Mouse (Mus musculus) T-helper 2 cell (primary cell): ENCODE measurements around the gene Atxn2l.
"Not testable (repeated sequence)": the region's sequence is repeated elsewhere in the genome, so short reads cannot be mapped to it uniquely, and the experiment has no call there.

Source experiments
- in situ Hi-C: fragments of 300-600 bp; cut with MboI, MseI; formaldehyde crosslinking; loops from one replicate; pipeline ENCODE4 v1.15.1; 2025; ENCODE audit warnings: high pct_unique_total_duplicates

Gene Atxn2l

DNA sequence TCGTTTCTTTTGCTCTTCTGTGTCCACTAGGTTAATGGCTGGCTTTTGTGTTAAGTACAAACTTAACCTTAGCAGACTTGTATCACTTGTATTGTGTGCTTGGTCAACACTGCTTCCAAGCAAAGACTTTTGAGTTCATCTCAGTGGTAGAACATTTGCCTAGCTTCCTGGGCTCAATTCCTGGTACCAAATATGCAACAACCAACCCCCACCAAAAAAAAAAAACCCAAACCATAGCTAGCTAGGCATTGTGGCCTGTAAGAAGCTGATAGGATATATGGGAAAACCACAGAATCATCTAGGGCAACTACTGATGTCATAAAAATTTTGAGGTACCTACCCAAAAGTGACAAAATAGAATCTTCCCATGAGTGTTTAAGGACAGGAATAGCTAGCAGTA is 12.2 kb downstream of the Atxn2l start:
- in situ Hi-C loops: no loop called here

DNA sequence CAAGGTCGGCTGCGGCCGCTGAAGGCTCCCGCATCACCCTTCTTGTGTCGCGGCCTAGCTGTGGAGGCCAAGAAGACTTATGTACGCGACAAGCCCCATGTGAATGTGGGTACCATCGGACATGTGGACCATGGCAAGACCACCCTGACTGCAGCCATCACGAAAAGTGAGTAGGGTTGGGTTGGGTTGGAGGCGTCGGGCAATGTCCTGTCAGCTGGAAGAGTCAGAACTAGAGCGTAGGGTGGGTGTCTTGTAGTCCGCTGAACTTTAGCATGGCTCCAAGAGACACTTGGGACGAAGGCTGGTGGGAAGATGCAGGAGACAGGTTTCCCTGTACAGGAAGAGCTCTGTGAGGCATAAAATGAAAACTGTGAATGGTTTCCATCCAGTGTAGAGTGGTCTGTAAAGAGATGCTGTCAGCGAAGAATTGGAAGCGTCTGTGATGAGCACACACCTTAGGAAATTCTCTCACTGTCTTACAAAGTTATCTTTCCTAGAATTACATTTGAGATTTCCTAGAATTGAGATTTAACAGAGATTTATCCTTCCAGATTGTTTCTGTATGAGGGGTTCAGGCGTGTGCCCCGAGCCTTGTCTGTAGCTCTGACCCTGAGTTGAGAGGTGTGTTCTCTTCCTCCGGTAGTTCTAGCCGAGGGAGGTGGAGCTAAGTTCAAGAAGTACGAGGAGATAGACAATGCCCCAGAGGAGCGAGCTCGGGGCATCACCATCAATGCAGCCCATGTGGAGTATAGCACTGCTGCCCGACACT is 15.4 kb downstream of the Atxn2l start:
- in situ Hi-C loops: not testable (repeated sequence)

DNA sequence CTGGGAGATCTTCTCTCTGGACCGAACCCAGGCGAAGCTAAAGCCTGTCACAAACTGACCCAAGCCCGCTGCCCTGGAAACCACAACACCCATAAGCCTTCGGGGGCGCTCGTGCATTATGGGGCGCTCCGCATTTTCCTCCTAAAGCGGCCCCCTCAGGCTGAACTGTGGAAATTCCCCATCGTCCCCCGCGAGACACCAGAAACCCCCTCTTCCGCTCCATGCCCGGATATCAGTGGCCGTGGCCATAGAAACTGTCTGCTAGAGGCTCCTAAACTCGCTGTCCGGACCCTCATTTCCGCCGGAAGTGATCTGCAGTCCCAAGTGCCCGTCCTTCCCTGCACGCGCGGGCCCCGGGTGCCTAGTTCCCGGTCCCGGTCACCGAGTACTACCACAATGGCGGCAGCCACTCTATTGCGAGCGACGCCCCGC is 16.2 kb downstream of the Atxn2l start, which contains the start of gene Tufm:
Gene Tufm, plus strand, starts transcription at position 310 of the 432 bp plus-strand sequence.
- in situ Hi-C loops: no loop called here

DNA sequence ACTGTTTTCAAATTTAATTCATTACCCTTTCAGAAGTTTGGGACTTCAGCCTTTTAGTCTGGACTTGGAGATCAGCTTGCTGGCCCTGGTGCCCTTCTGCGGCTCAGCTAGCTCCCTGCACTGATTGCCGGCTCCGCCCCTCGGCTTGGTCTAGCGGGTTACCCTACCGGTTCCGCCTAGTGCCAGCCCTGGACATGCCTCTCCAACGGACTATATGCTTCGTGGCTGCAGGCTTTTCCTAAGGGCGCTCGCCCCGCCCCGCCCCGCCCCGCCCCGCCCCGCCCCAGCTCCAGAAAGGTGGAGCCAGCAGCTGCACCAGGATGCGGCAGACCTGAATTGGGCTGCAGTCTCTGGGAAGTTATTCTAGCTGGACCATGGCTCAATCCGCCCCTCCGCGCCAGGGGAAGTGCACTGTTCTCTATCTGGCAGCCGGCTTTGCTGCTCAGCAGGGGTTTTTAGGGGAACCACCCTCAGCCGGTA is 20.8 kb downstream of the Atxn2l start:
- in situ Hi-C loops: no loop called here

DNA sequence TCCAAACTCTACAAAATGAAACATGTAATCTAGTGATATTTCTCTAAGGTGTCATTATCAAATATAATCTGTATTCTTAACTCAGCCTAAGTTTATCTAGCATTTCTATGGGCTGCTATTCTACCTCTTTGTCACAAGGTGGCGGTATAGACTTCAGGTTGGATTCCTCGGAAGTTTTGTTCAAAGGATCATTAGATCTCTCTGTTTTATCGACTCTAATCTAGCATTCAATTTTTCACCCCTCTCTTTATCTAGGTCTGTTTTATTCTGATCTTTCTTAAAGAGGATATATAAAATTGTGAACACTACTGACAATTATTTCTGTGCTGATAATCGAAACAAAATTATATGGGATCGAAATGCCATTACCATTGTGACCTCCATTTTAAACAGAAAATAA is 21.5 kb downstream of the Atxn2l start:
- in situ Hi-C loops: no loop called here

DNA sequence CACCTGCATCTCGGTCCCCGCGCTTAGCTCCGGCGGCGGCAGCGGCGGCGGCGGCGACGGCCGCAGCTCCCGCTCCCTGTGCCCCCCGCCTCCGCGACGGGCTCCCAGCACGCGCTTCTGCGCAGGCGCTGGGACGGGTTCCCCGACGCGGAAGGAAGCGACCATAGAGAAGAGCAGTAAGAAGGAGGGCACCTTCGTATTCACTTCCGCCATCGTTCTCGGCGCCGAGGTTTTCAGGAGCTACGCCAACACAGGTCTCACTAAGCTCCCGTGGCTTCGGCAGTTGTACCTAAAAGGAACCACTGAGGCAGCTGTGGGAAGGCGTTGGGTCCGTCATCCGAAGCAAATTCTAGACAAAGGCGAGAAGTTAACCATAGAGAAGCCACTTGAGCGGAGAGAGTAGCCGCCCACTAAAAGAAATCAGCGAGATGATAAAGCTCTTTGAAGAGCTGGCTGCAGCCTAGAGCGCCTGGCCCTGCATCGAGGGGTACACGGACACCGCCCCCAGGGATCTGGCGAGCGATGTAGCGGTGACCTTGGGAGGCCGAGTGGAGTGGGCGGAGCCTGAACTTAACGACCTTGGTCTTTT is 28.1 kb downstream of the Atxn2l start, which contains the start of gene Sh2b1:
Gene Sh2b1, minus strand, starts transcription at position 432 of the 589 bp plus-strand sequence.
- in situ Hi-C loops: loop anchor here (5.0 kb wide), 2 partner anchors 52 to 78 kb away; partner anchors contain the start of gene Nfatc2ip

DNA sequence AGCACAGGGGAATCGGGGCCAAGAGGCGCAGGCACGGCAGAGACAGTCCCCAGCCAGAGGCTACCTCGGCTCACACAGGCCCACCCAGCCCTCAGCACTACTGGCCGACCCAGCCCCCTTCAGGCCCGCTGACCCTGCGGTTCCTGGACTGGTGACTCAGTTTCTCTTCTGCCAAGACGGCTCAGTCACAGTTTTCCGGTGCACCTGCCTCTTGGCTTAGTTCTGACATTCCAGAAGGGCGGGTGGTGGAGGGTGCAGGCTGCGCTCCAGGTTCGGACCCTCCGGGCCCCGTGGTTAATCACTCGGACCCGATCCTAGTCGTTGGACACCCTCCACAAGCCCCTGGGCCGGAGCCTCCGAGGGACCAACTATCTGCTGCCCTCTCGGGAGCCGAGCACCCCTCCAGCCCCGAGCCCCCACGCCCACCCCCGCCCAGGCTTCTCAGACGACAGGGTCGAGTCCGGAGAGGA is 28.7 kb downstream of the Atxn2l start:
- in situ Hi-C loops: loop anchor here (5.0 kb wide), 1 partner anchor 77 kb away; the partner anchor contains the start of gene Nfatc2ip

DNA sequence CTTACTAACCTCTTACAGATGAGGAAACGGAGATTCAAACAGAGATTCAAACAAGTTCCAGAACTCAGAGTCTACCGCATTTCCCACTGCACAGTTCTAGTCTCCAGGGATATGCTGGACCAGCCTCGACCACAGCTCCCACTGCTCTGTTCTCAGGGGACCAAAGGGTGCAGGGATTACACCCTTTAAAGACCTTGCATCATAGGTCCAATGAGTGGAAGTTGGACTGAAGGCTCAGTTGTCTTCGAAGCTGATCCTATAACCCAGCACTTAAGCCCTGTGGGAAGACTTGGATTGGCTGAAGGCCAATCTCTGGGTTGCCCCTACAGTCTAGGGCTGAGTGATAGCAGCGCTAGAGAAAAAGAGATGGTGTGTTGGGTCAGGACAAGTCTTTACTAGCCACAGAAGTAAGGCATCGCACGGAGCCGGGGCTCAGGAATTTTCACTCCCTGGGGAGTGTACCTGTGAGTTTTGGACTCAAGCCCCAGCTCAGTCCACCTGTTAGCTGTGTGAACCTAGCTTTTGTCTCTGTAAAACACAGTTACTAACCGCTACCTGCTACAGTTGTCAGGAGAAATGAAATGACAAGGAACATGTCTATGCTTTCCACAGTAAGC is 29.7 kb downstream of the Atxn2l start:
- in situ Hi-C loops: loop anchor here (5.0 kb wide), 1 partner anchor 76 kb away; the partner anchor contains the start of gene Nfatc2ip

DNA sequence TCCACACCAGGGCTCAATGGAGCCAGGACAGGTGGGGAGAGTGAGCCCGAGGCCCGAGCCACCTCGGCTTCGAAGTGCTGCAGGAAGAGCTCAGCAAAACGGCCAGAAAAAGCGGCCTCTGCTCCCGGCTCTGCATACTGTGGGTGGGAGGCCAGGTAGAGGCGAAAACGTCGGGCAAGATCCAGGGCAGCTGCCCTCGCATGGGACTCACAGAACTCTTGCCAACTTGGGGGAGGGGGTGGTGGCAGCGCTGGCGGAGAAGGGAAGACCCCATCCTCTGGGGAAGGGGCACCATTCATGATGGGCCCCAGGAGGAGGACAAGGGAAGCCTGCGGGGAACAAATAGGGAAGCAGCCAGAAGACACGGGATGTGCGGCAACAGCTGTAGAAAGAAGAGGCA is 30.5 kb downstream of the Atxn2l start:
- in situ Hi-C loops: loop anchor here (5.0 kb wide), 1 partner anchor 75 kb away; the partner anchor contains the start of gene Nfatc2ip

DNA sequence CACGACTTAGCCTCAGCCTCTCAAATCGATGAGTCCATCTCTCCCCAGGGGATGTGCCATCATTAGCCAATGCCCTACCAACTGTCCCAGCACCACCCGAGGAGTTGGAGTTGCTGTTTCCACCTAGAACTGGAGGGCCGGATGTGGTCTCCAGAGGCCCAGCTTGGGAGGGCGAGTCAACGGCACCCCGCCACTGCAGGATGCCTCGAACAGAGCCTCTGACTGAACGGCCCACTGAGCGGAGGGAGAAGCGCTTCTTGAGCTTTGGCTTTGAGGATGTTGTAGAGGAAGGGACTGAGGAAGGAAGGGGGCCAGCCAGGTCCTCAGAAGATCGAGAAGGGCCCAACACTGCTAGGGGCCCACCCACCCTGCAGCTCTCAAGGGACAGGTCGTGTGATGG is 30.9 kb downstream of the Atxn2l start:
- in situ Hi-C loops: loop anchor here (5.0 kb wide), 1 partner anchor 75 kb away; the partner anchor contains the start of gene Nfatc2ip

DNA sequence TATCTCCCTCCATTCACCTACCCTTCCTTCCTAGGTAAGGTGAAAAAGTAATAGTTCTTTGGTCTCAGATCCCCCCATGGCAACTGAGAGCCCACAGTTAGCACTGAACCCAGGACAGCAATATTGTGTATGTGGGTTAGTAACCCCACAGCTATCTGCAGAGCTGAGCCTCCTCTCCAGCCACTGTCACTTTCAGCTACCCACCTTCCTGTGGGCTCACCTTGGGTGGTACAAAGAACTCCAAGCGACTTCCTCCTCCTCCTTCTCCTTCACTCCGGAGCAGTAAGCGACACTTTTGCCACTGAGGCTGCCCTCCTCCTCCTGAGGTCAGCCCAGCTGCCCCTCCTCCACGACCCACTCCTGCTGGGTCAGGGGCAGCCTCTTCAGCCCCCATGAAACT is 31.4 kb downstream of the Atxn2l start:
- in situ Hi-C loops: loop anchor here (5.0 kb wide), 1 partner anchor 75 kb away; the partner anchor contains the start of gene Nfatc2ip

DNA sequence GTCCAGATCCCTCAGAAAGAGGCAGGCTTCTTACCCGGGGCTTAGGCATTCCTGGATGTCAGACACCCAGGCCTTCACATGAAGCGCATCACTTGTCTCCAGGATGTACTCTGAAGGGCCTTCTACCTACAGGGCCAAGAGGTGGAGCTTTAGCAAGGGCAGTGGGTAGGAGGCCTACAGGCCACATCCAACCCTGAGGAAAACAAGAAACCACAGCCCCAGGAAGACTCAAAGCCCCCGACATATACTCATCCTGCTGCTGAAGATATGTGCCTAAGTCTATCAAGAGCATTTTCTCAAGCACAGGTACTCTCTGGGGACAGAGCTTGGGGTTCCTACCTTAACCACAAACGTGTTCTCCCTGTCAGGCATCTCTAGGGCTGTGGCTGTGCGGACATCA is 31.9 kb downstream of the Atxn2l start:
- in situ Hi-C loops: loop anchor here (5.0 kb wide), 1 partner anchor 74 kb away; the partner anchor contains the start of gene Nfatc2ip

DNA sequence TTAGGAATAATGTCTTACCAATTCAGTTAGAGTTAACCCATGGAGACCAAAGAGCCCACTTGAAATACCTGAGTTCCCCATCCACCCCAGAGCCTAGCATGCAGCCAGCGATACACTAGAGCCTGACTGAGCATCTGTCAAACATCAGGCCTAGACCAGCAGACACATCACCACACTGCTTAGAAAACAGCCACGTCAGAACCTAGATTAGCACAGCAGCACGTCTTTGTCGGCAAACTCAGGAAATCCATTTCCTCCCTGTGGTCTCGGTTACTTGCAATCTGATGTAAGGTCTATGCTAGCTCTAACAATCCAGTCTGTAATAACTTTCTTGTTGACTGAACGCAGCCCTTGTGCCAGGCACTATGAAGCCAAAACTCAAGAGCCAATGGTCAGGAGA is 33.2 kb downstream of the Atxn2l start:
- in situ Hi-C loops: loop anchor here (5.0 kb wide), 1 partner anchor 73 kb away; the partner anchor contains the start of gene Nfatc2ip

DNA sequence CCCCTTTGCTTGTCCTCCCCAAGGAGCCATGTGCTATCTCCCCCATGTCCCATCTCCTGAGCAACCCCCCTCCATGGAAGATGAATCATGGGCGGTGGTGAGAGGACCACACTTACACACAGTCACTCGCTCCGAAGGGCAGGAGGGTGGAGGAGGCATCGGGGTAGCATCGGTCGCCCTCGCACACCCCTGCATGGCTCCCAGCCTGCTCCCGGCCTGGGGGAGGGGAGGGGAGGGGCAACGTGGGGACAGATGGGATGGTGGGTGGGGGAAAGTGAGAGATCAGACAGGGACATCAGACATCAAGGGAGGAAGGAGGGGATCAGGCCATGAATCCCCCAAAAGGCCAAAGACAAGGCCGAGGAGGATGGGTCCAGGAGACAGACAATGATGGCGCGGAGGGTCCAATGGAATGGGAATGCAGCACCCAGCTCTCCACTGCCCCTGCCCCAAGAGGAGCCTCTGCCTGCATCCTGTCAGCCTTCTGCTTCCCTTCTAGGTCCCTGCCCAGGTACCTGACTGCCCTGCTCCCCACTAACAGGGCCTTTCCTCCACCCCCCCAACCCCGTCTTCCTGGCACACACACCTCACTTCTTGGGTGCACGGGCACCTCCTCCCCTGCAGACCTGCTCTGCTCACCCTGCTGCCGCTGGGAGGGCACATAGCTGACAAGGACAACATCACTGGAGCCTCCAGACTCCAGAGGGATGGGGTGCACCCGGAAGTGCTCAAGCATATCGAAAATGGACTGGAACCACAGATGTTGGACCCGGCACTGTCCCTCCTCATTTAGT is 35.2 kb downstream of the Atxn2l start:
- in situ Hi-C loops: no loop called here

DNA sequence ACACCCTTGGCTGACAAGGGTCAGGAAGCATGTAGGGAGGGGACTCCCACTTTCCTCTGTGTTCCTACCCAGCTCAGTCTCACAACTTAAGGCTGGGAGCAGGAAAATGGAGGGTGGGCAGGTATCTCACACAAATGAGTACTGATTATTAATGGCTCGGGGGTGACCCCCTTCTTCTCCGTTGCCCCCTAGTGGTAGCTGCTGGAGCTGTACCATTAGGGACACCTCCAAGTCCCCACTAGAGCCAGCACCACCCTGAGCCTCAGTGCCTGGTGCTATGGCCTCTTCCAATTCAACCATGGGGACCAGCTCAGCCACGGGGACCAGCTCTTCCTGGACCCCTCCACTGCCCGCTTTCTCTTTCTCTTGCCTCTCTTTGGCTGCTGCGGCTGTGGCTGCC is 36.0 kb downstream of the Atxn2l start:
- in situ Hi-C loops: no loop called here

DNA sequence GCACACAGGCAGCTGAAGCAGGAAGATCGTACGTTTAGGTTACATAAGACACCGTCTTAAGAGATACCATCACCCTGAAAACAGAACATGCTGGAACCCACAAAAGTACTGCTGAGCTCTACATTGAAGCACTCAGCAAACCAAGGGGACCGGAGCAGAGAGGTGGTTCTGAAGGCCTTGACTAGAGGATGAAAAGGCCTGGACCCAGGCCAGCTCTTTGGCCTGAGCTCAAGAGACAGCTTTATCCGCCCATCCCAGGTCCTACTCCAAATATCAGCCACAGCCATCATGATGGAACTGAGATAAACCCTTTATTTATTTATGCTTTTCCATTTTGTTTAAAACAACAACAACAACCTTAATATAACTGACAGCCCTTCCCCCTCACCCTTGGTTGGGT is 36.5 kb downstream of the Atxn2l start:
- in situ Hi-C loops: no loop called here

DNA sequence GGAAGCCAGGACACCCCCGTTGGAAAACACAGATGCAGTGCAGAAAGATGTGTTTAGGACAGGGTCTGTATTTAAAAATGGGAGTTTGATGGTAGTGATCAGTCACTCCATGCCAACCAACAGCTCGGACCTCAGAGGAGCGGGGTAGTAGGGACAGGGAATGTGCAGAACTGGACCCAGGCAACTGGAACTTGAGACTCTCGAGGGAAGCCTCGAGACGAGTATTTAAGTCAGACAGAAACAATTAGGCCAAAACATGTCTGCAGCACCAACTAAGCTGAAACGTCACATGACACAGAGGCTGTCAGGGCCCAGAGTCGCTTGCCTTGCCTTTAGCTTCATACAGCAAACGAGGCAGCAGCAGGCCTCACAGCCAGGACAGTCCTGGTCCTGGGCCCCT is 37.1 kb downstream of the Atxn2l start:
- in situ Hi-C loops: no loop called here

DNA sequence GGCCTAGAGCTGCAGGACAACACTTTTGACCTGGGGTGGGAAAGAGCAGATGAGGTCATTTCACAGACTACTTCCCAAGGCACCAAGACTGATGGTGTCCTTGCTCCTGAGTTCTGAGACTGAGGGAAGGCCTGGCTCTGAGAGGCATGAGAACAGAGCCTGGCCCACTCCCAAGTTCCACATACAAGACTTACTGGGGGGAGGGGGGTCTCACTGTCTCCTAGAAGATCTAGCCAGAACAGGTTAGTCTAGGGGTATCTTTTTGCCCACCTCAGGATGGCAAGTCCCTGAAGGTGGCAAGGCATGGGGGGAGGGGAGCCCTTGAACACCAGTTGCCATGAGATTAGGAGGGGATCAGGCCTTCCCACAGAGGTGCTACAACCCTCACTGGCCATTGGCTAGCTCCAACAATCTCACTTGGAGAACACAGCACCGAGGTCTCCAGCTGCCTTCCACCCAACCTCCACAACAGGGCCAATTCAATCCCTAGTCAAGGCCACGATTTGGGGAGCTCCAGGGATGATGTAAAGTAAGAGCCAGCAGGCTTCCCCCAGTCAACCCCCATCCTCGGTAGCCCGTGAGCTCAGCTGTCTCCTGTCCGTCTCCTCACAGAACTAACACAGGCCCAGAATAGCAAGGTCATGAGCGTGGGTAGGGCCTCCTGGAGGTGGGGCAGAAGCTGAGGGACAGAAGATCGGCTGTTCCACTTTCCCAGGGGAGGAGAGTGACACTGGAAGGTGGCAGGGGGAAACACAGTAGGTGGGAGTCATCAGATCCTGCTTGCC is 37.8 kb downstream of the Atxn2l start:
- in situ Hi-C loops: no loop called here

DNA sequence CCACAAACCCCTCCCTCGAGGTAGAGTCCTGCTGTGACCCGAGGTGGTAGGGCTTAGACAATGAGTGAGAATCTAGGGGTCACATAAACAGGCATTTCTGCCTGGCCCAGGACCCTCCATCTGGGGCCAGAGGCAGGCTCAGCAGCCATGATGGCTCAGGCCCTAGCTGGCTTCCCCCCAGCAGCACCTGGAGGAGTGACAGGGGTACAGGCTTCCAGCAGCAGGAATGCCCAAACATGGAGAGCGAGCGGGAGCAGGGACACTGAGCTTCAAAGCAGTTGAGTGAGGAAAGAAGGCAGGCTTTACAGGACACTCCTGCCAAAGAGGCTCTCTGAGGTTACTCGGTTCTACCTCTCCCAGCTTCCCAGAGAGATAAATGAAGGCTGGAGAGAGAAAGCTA is 38.4 kb downstream of the Atxn2l start:
- in situ Hi-C loops: no loop called here

DNA sequence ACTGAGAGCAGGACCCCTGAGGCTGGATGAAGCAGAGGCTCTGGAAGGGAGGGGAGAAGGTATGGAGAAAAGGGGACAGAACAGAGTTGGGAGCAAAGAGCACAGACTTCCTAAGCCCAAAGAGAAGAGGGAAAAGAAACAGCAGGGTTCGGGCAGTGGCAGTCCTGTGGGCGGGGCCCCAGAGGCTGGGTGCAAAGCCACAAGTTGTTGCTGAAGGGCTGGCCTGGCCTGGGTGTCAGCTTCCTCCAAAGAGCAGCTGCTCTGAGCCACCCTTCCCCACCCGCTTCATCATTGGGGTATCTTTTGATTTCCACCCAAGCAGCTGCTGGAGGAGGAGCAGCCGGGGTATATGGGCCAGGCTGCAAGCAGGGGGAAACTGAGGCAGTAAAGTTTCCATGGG is 39.1 kb downstream of the Atxn2l start:
- in situ Hi-C loops: no loop called here
